In genomic region chr1:156204656-156205131, GRCm38 (mm10) we compare ENCODE assay signal across 8 mouse cellular contexts. TPM values are rescaled to one million over a fixed set of nuclear protein-coding genes. Genes with fewer than 3 reads are reported as not detected.
DNase-seq lines count a peak whose midpoint lies in the region; ATAC-seq lines count a peak whose summit lies in the region.

Gene Fam163a (minus strand): TSS chr1:156205026.

- no peaks in the 10 kb centered on the region for H3K9me3 ChIP-seq in forebrain, embryonic 10.5 days
- 0 out of 2 replicates have a peak, but pooled peaks cover 2% of the 10 kb centered on the region for H3K9me3 ChIP-seq in kidney, embryonic 14.5 days (ENCODE audit: control insufficient read depth, low read length)
- 0 out of 2 replicates have a peak, but pooled peaks cover 4% of the 10 kb centered on the region for H3K9me3 ChIP-seq in midbrain, embryonic 10.5 days (replicated peaks)

- peak; percentile 81 for ATAC-seq in kidney, embryonic 14.5 days (ENCODE audit: low FRiP score, low TSS enrichment)

- peak within 1 kb of the TSS; percentile 80 for H3K27ac ChIP-seq in forebrain, embryonic 10.5 days
- no peak within 1 kb of the TSS for H3K27ac ChIP-seq in kidney, embryonic 14.5 days (ENCODE audit: low read depth, low read length)
- peak within 1 kb of the TSS; percentile 85 for H3K27ac ChIP-seq in midbrain, embryonic 10.5 days (replicated peaks)

- H3K4me3 ChIP-seq in forebrain, embryonic 10.5 days = peak within 1 kb of the TSS; percentile 59
- H3K4me3 ChIP-seq in kidney, embryonic 14.5 days (ENCODE audit: low read length) = peak within 1 kb of the TSS; percentile 45
- peak within 1 kb of the TSS; percentile 67 for H3K4me3 ChIP-seq in midbrain, embryonic 10.5 days

- WGBS in forebrain, embryonic 10.5 days = 0% methylated on average over 44 of the region's 44 CpGs
- 0% methylated on average over 44 of the region's 44 CpGs for WGBS in kidney, embryonic 14.5 days
- under 1% methylated on average over 44 of the region's 44 CpGs for WGBS in midbrain, embryonic 10.5 days

- H3K4me1 ChIP-seq in forebrain, embryonic 10.5 days = peaks cover 29% of the 10 kb centered on the region
- H3K4me1 ChIP-seq in kidney, embryonic 14.5 days (ENCODE audit: control insufficient read depth, insufficient read depth, low read length) = peaks cover 10% of the 10 kb centered on the region
- peaks cover 35% of the 10 kb centered on the region for H3K4me1 ChIP-seq in midbrain, embryonic 10.5 days

- peaks cover 81% of the 10 kb centered on the region for H3K27me3 ChIP-seq in forebrain, embryonic 10.5 days (ENCODE audit: poor library complexity, severe bottlenecking)
- H3K27me3 ChIP-seq in kidney, embryonic 14.5 days (ENCODE audit: control insufficient read depth, insufficient read depth, low read length) = peaks cover 59% of the 10 kb centered on the region
- peaks cover 69% of the 10 kb centered on the region for H3K27me3 ChIP-seq in midbrain, embryonic 10.5 days (ENCODE audit: low read depth, poor library complexity, severe bottlenecking)

- H3K36me3 ChIP-seq in forebrain, embryonic 10.5 days (replicated peaks) = no peaks in the 10 kb centered on the region
- no peaks in the 10 kb centered on the region for H3K36me3 ChIP-seq in kidney, embryonic 14.5 days (ENCODE audit: control insufficient read depth, insufficient read depth, low read length)
- H3K36me3 ChIP-seq in midbrain, embryonic 10.5 days = no peaks in the 10 kb centered on the region

- H3K9ac ChIP-seq in kidney, embryonic 14.5 days (ENCODE audit: low read depth, low read length) = peak within 1 kb of the TSS; percentile 47

- peak within 1 kb of the TSS; percentile 65 for H3K4me2 ChIP-seq in kidney, embryonic 14.5 days (replicated peaks; ENCODE audit: low read depth, low read length)

- DNase-seq in cerebellum, postnatal 10 days = peak; percentile 15 to 20
- no peak for DNase-seq in cerebellum, adult 9-11 months
- peak; percentile 45 for DNase-seq in R1 (ENCODE audit: low read depth, low spot score)
- peak; percentile 48 for DNase-seq in forebrain, embryonic 10.5 days (ENCODE audit: extremely low spot score, low spot score)
- DNase-seq in midbrain, embryonic 10.5 days (ENCODE audit: low spot score) = peak; percentile 64
- DNase-seq in thymus, postnatal 14 days = peak; percentile 24
- no peak for DNase-seq in urinary bladder, postnatal 4 days (ENCODE audit: low spot score in 2 of 2)

RNA-seq across cellular contexts. Expression of gene Fam163a, which starts in this region (rescaled TPM):
- polyA plus RNA-seq in forebrain, embryonic 10.5 days (2016; fragmentation: Nextera tagmentation; extraction: Ambion mirVana) = 2.6 and 3.0 TPM in 2 replicates
- polyA plus RNA-seq in kidney, embryonic 14.5 days (2014; fragmentation: Nextera tagmentation; extraction: Ambion mirVana) = 0.13 and 0.23 TPM in 2 replicates
- 4.5 and 7.2 TPM in 2 replicates for polyA plus RNA-seq in midbrain, embryonic 10.5 days (2016; fragmentation: Nextera tagmentation; extraction: Ambion mirVana)

Comparison
In these comparisons a context has a peak if more than half of its experiments do, and no peak if none do; other contexts are left out.
1. DNase-seq: peak in cerebellum, postnatal 10 days (2 of 2), R1 (single experiment), forebrain, embryonic 10.5 days (single experiment), midbrain, embryonic 10.5 days (single experiment) and thymus, postnatal 14 days (single experiment); none in cerebellum, adult 9-11 months (single experiment) and urinary bladder, postnatal 4 days (0 of 2).
2. Peak in ATAC-seq, H3K4me3 ChIP-seq, H3K9ac ChIP-seq and H3K4me2 ChIP-seq in kidney, embryonic 14.5 days; RNA of the gene not detected or under 1 TPM.
3. Peak in every context shown above with its lines, with median percentiles within 50 percentile points of each other: H3K4me3 ChIP-seq.